Mouse (Mus musculus) MEL (cell line): ENCODE results near the gene Ccdc175. TPM values are rescaled to one million over a fixed set of nuclear protein-coding genes. Genes with fewer than 3 reads are reported as not detected.

Experiments used
- DNase-seq: peaks from one replicate; pipeline ENCODE4 v3.0.0; 2011; ENCODE audit warnings: low read depth, low spot score
- H3K27ac ChIP-seq: 2 replicates; pipeline ENCODE4 v1.5.1; 2012; ENCODE audit warnings: low read depth, mild to moderate bottlenecking, control low read depth, low read length, moderate library complexity; ENCODE audit not compliant: control insufficient read depth
- H3K27me3 ChIP-seq, 2 experiments: fragments of 150-350 bp in 1 of 2; sonication (generic) in 1 of 2; 2 replicates each; pipeline ENCODE4 v1.6.1; 2012; ENCODE audit warnings: low read length in 2 of 2, mild to moderate bottlenecking in 2 of 2, improper control_type of control experiment in 1 of 2, moderate library complexity in 1 of 2; ENCODE audit not compliant: insufficient read depth in 2 of 2, control insufficient read depth in 1 of 2
- H3K36me3 ChIP-seq, 2 experiments: 2 replicates each; pipeline ENCODE4 v1.6.1; 2012 to 2014; ENCODE audit warnings: low read length in 2 of 2, improper control_type of control experiment in 1 of 2, inconsistent platforms in 1 of 2, mild to moderate bottlenecking in 1 of 2; ENCODE audit not compliant: insufficient read depth in 2 of 2, control insufficient read depth in 1 of 2
- H3K4me1 ChIP-seq, 2 experiments: fragments of 150-350 bp in 1 of 2; sonication (generic) in 1 of 2; 2 replicates each; pipeline ENCODE4 v1.6.1; 2012; ENCODE audit warnings: low read length in 2 of 2, improper control_type of control experiment in 1 of 2, mild to moderate bottlenecking in 1 of 2; ENCODE audit not compliant: insufficient read depth in 2 of 2, control insufficient read depth in 1 of 2
- H3K4me3 ChIP-seq, 2 experiments: fragments of 150-350 bp in 1 of 2; sonication (generic) in 1 of 2; 2 replicates each; pipeline ENCODE4 v1.5.1; 2012; ENCODE audit warnings: low read depth in 2 of 2, low read length in 2 of 2, mild to moderate bottlenecking in 2 of 2, moderate library complexity in 2 of 2, control low read depth in 1 of 2, improper control_type of control experiment in 1 of 2; ENCODE audit not compliant: control insufficient read depth in 1 of 2, insufficient read depth in 1 of 2
- H3K79me2 ChIP-seq: 2 replicates; pipeline ENCODE4 v1.6.1; 2012; ENCODE audit warnings: mild to moderate bottlenecking, low read length, moderate library complexity; ENCODE audit not compliant: control insufficient read depth, poor library complexity, insufficient read depth
- H3K9ac ChIP-seq: 2 replicates; pipeline ENCODE4 v1.6.1; 2012; ENCODE audit warnings: low read depth, mild to moderate bottlenecking, control low read depth, low read length, moderate library complexity; ENCODE audit not compliant: control insufficient read depth, poor library complexity, severe bottlenecking
- H3K9me3 ChIP-seq: fragments of 150-350 bp; sonication (generic); replicated peaks from 2 replicates; pipeline ENCODE4 v1.6.1; 2012; ENCODE audit warnings: mild to moderate bottlenecking, low read length, improper control_type of control experiment, moderate library complexity; ENCODE audit not compliant: insufficient read depth
- CHD1 ChIP-seq: IDR thresholded peaks from 2 replicates; pipeline ENCODE4 v1.6.1; 2012; ENCODE audit warnings: low read depth, mild to moderate bottlenecking, inconsistent platforms, low read length, improper control_type of control experiment
- CHD2 ChIP-seq: IDR thresholded peaks from 2 replicates; pipeline ENCODE4 v1.6.1; 2011; ENCODE audit warnings: low read length, improper control_type of control experiment
- CTCF ChIP-seq, 3 experiments: IDR thresholded peaks in 2 of 3; conservative IDR thresholded peaks in 1 of 3; 2 replicates each; pipeline ENCODE4 v1.5.1; 2011 to 2012; ENCODE audit warnings: low read length in 3 of 3, low read depth in 2 of 3, mild to moderate bottlenecking in 2 of 3, improper control_type of control experiment in 1 of 3, inconsistent platforms in 1 of 3, mixed read lengths in 1 of 3, moderate library complexity in 1 of 3; ENCODE audit not compliant: control insufficient read depth in 1 of 3, insufficient read depth in 1 of 3, poor library complexity in 1 of 3, severe bottlenecking in 1 of 3
- E2F4 ChIP-seq: IDR thresholded peaks from 2 replicates; pipeline ENCODE4 v1.6.1; 2011; ENCODE audit warnings: low read depth, low read length, improper control_type of control experiment, borderline replicate concordance
- EP300 ChIP-seq, 2 experiments: IDR thresholded peaks; 2 replicates each; pipeline ENCODE4 v1.6.1; 2011; ENCODE audit warnings: improper control_type of control experiment in 2 of 2, low read length in 2 of 2, low read depth in 1 of 2, mild to moderate bottlenecking in 1 of 2
- KAT2A ChIP-seq: conservative IDR thresholded peaks from 2 replicates; pipeline ENCODE4 v1.6.1; 2012; ENCODE audit warnings: low read depth, low read length, improper control_type of control experiment, inconsistent platforms
- MYC ChIP-seq: IDR thresholded peaks from 2 replicates; pipeline ENCODE4 v1.6.1; 2011; ENCODE audit warnings: low read depth, mild to moderate bottlenecking, low read length, improper control_type of control experiment, moderate library complexity
- POLR2AphosphoS5 ChIP-seq: IDR thresholded peaks from 2 replicates; pipeline ENCODE4 v1.6.1; 2012; ENCODE audit warnings: low read depth, borderline replicate concordance, mild to moderate bottlenecking, inconsistent platforms, low read length, moderate library complexity, mixed read lengths
- SIN3A ChIP-seq: IDR thresholded peaks from 2 replicates; pipeline ENCODE4 v1.6.1; 2012; ENCODE audit warnings: low read length, improper control_type of control experiment, inconsistent platforms
- TAL1 ChIP-seq: IDR thresholded peaks from 2 replicates; pipeline ENCODE4 v1.6.1; 2012; ENCODE audit warnings: mild to moderate bottlenecking, inconsistent platforms, low read length, moderate library complexity, mixed read lengths
- TBP ChIP-seq: IDR thresholded peaks from 2 replicates; pipeline ENCODE4 v1.8.0; 2011; ENCODE audit warnings: low read depth, low read length, improper control_type of control experiment
- TCF12 ChIP-seq: IDR thresholded peaks from 2 replicates; pipeline ENCODE4 v1.6.1; 2014; ENCODE audit warnings: low read depth, mild to moderate bottlenecking, inconsistent platforms, low read length, improper control_type of control experiment, moderate library complexity
- UBTF ChIP-seq: IDR thresholded peaks from 2 replicates; pipeline ENCODE4 v1.6.1; 2012; ENCODE audit warnings: low read depth, mild to moderate bottlenecking, inconsistent platforms, low read length, improper control_type of control experiment, moderate library complexity, borderline replicate concordance; ENCODE audit not compliant: insufficient read depth
- ZC3H11A ChIP-seq: IDR thresholded peaks from 2 replicates; pipeline ENCODE4 v1.6.1; 2012; ENCODE audit warnings: low read depth, mild to moderate bottlenecking, inconsistent platforms, low read length, improper control_type of control experiment
- ZKSCAN1 ChIP-seq: IDR thresholded peaks from 2 replicates; pipeline ENCODE4 v1.6.1; 2012; ENCODE audit warnings: low read depth, mild to moderate bottlenecking, inconsistent platforms, low read length, improper control_type of control experiment, moderate library complexity
- polyA plus RNA-seq, 2 experiments: library from polyadenylated mRNA; stranded (reverse) in 1 of 2; unstranded in 1 of 2; fragments of >175 nt in 1 of 2; fragments of >200 nt in 1 of 2; gene quantifications; 2 replicates each; pipeline versions ENCODE4 v1.2.1 to v1.2.4; 2012; ENCODE audit warnings: low replicate concordance in 2 of 2, low read depth in 1 of 2; ENCODE audit not compliant: insufficient read length in 2 of 2, insufficient read depth in 1 of 2, missing spikeins in 1 of 2
- total RNA-seq: library from RNA; depleted of rRNA; stranded (reverse); fragments of 300-350 nt; gene quantifications from 2 replicates; pipeline ENCODE4 v1.2.3, GENCODE M21; 2012

The Ccdc175 gene
- total and polyA plus RNA-seq, 3 experiments, result not detected

DNA sequence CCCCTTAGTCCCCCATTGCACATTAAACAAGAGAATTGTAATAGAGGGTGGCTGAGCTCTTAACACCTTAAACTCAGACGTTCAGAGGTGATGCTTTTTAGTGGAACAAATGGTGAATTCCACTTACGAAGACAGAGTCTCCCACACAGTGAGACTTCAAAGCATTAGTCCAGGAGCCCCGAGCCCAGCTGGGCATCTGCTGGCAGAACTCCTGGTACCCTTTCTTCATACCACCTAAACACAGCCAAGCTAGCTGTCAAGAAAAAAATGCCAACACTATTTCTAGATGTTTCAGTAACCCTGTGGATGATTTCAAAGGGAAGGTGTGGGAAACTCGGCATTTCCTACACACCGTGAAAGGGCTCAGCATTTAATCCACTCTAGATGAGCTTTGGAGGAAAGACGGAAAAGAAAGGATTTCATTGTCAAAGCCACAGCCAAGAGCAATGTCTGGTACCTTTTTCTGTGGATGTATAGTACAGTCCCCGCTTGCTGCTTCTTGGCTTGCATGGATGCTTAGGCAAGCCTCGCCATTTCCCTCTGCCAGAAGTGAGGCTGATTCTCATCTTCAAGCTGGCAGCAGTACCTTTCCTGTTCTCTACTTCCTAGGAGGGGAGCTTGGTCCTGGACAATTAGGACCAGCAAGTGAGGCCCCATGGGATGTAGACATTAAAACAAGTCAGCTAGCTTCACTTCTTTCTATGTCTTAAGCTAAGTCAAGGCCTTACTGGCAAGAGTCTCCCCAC, 44.8 kb upstream of the Ccdc175 start (continued):
- no peak for TF ChIP-seq ZC3H11A

DNA sequence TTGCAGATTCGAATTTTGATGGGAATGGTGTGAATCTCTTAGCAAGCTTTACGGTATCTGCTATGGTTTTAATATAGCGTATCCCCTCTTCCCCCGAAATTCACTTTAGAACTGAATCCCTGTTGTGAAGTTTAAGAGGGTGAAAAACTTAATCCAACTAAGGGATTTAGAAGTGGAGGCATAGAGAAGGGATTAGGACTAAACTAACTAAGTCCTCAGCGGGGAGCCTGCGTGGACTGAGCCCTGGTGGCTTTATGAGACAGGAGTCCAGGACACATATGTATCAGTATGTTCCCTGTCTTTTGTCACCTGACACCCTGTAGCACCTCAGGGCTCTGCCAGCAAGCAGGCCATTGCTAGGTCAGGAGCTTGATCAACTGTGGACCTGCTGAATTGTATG, 42.9 kb upstream of the Ccdc175 start:
- no peaks in the 10 kb centered on the region; a peak in 1 of 4 replicates for H3K27me3 ChIP-seq

DNA sequence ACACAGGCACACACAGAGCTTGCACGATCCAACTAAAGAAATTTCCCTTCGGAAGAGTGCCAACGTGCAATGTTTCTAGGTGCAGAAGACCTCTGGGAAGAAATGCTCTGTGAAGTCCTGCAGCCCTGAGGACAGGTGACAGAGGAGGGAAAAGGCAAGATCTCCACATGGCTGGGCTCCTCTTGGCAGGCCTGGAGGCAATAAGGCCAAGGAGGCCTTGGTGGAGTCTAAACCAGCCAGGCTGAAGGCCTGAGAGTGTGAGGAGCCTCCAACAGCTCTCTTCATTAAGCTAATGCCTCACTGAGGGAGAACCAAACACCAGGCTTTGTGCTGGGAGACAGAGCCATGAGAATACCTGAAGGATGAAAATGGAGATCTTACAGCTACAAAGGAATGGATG, 40.5 kb upstream of the Ccdc175 start:
- DNase-seq, result no peak
- no peaks in the 10 kb centered on the region for H3K4me1 ChIP-seq
- no peak overlapping the region for H3K4me3 ChIP-seq
- H3K79me2 ChIP-seq, result no peaks in the 10 kb centered on the region
- H3K36me3 ChIP-seq, result no peaks in the 10 kb centered on the region
- TF ChIP-seq KAT2A, result no peak
- TF ChIP-seq UBTF, result no peak
- TF ChIP-seq TAL1, result no peak
- no peak for TF ChIP-seq SIN3A
- no peak for TF ChIP-seq MYC
- no peak for TF ChIP-seq POLR2AphosphoS5
- no peak for TF ChIP-seq EP300 (IDR thresholded peaks at IDR 0.05; ENCODE audit: low read depth in 1 of 2, low read length in 2 of 2)
- no peak for TF ChIP-seq CHD2
- no peak for TF ChIP-seq CTCF (IDR thresholded peaks at IDR 0.05 in 2 of 3, conservative IDR thresholded peaks at IDR 0.05 in 1 of 3; ENCODE audit: control insufficient read depth in 1 of 3, insufficient read depth in 1 of 3, low read depth in 2 of 3, low read length in 3 of 3, poor library complexity in 1 of 3, severe bottlenecking in 1 of 3)
- no peak for TF ChIP-seq TBP
- no peak for TF ChIP-seq ZC3H11A
- no peak for TF ChIP-seq CHD1
- TF ChIP-seq E2F4, result no peak
- TF ChIP-seq ZKSCAN1, result no peak
- TF ChIP-seq, all 39 proteins: peak for 0
- Histone ChIP-seq H3K27ac (no peak overlapping the region), H3K27me3 (no peaks in the 10 kb centered on the region; a peak in 1 of 4 replicates), H3K9me3 (no peaks in the 10 kb centered on the region), H3K9ac (no peak overlapping the region)

More for the DNA sequence above, 42.9 kb upstream of the Ccdc175 start:
- Histone ChIP-seq H3K9ac (no peak overlapping the region), H3K36me3 (no peaks in the 10 kb centered on the region), H3K4me3 (no peak overlapping the region), H3K79me2 (no peaks in the 10 kb centered on the region), H3K4me1 (no peaks in the 10 kb centered on the region), H3K9me3 (no peaks in the 10 kb centered on the region), H3K27ac (no peak overlapping the region)
- no peak for DNase-seq
- TF ChIP-seq ZKSCAN1, result no peak
- no peak for TF ChIP-seq TCF12
